Mouse (Mus musculus) stomach, embryonic 16.5 days (tissue): ENCODE measurements around the gene Ppp1r1b. TPM values are rescaled to one million over a fixed set of nuclear protein-coding genes. Genes with fewer than 3 reads are reported as not detected.
"Not testable (repeated sequence)": the region's sequence is repeated elsewhere in the genome, so short reads cannot be mapped to it uniquely, and the experiment has no call there.

ENCODE experiments used
- ATAC-seq: fragments of 200-750 bp; cut with Nextera tagmentation; 2 replicates; pipeline ENCODE4 v1.8.0; 2017; ENCODE audit warnings: moderate number of reproducible peaks, moderate TSS enrichment; ENCODE audit not compliant: insufficient read depth, low FRiP score
- H3K27ac ChIP-seq: fragments of 300-500 bp; sonication (generic); 2 replicates; pipeline ENCODE4 v1.5.1; 2014; ENCODE audit warnings: low read length
- H3K27me3 ChIP-seq: fragments of 300-500 bp; sonication (generic); 2 replicates; pipeline ENCODE4 v1.6.1; 2014; ENCODE audit warnings: low read length, control low read depth, mixed read lengths; ENCODE audit not compliant: control insufficient read depth, insufficient read depth
- H3K36me3 ChIP-seq: fragments of 300-500 bp; sonication (generic); 2 replicates; pipeline ENCODE4 v1.6.1; 2014; ENCODE audit warnings: low read length; ENCODE audit not compliant: control insufficient read depth, insufficient read depth
- H3K4me1 ChIP-seq: fragments of 300-500 bp; sonication (generic); 2 replicates; pipeline ENCODE4 v1.6.1; 2014; ENCODE audit warnings: low read length, control low read depth, mixed read lengths; ENCODE audit not compliant: control insufficient read depth, insufficient read depth
- H3K4me2 ChIP-seq: fragments of 300-500 bp; sonication (generic); 2 replicates; pipeline ENCODE4 v1.6.1; 2014; ENCODE audit warnings: low read depth, low read length, mixed read lengths
- H3K4me3 ChIP-seq: fragments of 300-500 bp; sonication (generic); replicated peaks from 2 replicates; pipeline ENCODE4 v1.5.1; 2014; ENCODE audit warnings: mild to moderate bottlenecking, low read length
- H3K9ac ChIP-seq: fragments of 300-500 bp; sonication (generic); 2 replicates; pipeline ENCODE4 v1.6.1; 2014; ENCODE audit warnings: low read length
- H3K9me3 ChIP-seq: fragments of 300-500 bp; sonication (generic); replicated peaks from 2 replicates; pipeline ENCODE4 v1.6.1; 2016; ENCODE audit warnings: low read length, control low read depth; ENCODE audit not compliant: control insufficient read depth
- WGBS: fragments of 180-500 bp; shearing (Covaris S2); extraction: QIAGEN DNeasy Blood & Tissue Kit; methylation state at CpG from one replicate; pipeline ENCODE4 v1.1.7; 2014; 5-methylcytosine and 5-hydroxymethylcytosine counted together
- polyA plus RNA-seq: library from polyadenylated mRNA; unstranded; fragments of >200 nt; fragmentation: Nextera tagmentation; extraction: Ambion mirVana; gene quantifications from 2 replicates; pipeline ENCODE4 v1.2.1, GENCODE M21; 2015

Ppp1r1b gene
- polyA plus RNA-seq, 1 experiment from 2014 or later, result 18.7 TPM

DNA sequence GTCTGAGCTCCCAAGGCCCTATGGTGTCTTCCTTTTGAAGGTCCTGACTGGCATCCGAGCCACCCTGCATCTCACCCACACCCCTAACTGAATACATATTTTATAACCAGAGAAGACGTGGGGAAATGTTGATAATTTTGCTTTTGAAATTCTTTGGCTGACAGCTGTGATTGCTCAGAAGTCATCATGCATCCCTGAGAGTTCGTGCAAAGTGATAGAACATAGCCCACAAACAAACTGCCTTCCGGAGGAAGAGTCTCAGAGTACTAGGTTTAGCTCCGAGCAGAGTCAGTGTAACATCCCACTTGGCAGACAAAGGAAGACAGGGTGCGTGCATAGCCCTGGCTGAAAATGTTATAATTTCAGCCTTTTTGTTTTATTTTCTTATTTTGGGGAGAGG is 25.0 kb downstream of the Ppp1r1b start:
- H3K4me1 ChIP-seq, result peaks cover 9% of the 10 kb centered on the region
- 75% methylated on average over 6 of the region's 6 CpGs for WGBS
- ATAC-seq, result no peak
- H3K4me3 ChIP-seq, result no peak overlapping the region
- no peak overlapping the region for H3K27ac ChIP-seq
- H3K9me3 ChIP-seq, result no peaks in the 10 kb centered on the region
- no peak overlapping the region for H3K4me2 ChIP-seq
- no peaks in the 10 kb centered on the region for H3K27me3 ChIP-seq
- H3K9ac ChIP-seq, result no peak overlapping the region
- peaks cover 7% of the 10 kb centered on the region; the same call in 1 of the 2 replicates for H3K36me3 ChIP-seq

DNA sequence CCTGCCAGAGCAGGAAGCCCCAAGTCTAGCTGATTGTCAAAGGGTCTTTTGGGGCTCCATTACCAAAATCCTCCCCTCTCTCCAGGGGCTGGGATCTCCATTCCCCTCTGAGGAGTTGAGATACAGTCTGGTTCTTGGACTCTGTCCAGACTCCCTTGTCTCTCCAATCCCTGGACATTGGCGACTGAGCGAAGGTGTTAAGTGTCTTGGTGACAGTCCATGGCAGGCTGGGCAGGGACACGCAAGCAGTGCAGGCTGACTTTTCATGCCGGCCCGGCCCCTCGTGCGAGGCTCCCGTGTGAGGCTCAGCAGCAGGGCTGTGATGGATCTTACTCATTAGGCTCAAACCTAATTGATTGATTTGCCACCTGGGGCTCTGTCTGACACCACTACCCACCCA is 26.1 kb downstream of the Ppp1r1b start:
- peaks cover 9% of the 10 kb centered on the region for H3K4me1 ChIP-seq
- ATAC-seq, result no peak

DNA sequence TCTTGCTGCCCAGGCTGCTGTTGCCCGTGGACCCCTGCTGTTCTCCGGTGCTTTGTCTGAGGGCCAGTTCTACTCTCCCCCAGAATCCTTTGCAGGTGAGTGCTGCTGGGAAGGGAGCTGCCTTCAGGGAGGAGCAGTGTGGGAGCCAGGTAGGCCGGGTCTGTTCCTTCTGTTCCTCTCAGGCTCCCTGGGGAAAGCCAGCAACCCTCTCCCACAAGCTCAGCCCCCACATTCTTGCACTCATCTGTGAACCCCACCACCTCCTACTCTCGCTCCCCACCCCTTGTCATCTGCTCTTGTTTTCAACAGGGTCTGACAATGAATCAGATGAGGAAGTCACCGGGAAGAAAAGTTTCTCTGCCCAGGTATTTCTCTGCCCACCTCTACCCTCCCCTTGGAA is 28.6 kb downstream of the Ppp1r1b start:
- Histone ChIP-seq H3K27ac (no peak overlapping the region), H3K4me2 (no peak overlapping the region), H3K9me3 (no peaks in the 10 kb centered on the region), H3K36me3 (peaks cover 9% of the 10 kb centered on the region; the same call in 1 of the 2 replicates), H3K9ac (0 out of 2 replicates have a peak overlapping the region, but pooled peaks have one; percentile 7), H3K27me3 (no peaks in the 10 kb centered on the region), H3K4me3 (no peak overlapping the region), H3K4me1 (0 out of 2 replicates have a peak, but pooled peaks cover 4% of the 10 kb centered on the region)
- ATAC-seq, result no peak
- 80% methylated on average over 5 of the region's 5 CpGs for WGBS

More for the DNA sequence above, 26.1 kb downstream of the Ppp1r1b start:
- Histone ChIP-seq H3K9ac (no peak overlapping the region), H3K27ac (no peak overlapping the region), H3K4me2 (no peak overlapping the region), H3K36me3 (peaks cover 9% of the 10 kb centered on the region; the same call in 1 of the 2 replicates), H3K27me3 (no peaks in the 10 kb centered on the region), H3K4me3 (no peak overlapping the region), H3K9me3 (no peaks in the 10 kb centered on the region)
- 78% methylated on average over 8 of the region's 8 CpGs for WGBS

DNA sequence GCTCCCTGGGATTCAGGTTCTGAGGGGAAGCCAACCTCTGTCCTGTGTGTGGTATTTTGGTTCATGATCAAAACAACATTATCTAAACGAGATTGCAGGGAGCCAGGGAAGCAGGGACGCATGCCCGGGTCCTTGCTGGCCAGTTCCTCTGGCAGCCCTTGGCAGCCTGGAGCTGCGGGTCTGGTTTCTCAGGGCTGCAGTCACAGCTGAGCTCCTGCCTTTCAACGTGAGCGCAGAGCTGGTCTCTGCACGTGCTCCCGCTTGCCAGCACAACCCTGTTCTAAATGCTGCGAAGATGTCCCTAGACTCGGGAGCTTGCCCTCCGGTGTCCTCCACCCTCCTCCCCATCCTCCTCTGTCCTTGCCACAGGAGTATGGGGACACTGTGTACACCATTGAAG is 29.6 kb downstream of the Ppp1r1b start:
- Histone ChIP-seq H3K4me3 (no peak overlapping the region), H3K4me2 (no peak overlapping the region), H3K27ac (no peak overlapping the region), H3K4me1 (no peaks in the 10 kb centered on the region), H3K36me3 (peaks cover 9% of the 10 kb centered on the region; the same call in 1 of the 2 replicates), H3K9me3 (no peaks in the 10 kb centered on the region), H3K9ac (no peak overlapping the region), H3K27me3 (no peaks in the 10 kb centered on the region)
- WGBS, result 78% methylated on average over 11 of the region's 11 CpGs
- ATAC-seq, result no peak

DNA sequence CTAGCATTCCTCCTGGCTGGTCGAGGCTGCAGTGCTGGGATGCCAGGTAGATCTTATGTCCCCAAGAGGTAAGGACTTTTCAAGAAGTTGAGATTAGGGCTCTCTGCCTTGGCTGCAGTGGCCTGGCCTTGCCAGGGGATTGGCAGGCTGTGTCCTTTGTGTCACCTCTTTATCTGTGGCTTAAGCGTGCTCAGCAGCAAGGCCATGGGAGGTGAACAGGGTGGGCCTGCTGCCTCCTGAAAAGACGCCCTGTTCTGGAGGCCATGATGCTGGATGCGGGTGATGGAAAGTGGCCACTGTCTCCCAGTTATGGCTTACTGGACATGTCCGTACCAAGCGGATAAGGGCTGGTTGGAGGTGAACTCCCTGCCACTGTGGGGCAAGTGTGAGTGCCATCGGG is 31.2 kb downstream of the Ppp1r1b start:
- H3K4me2 ChIP-seq, result no peak overlapping the region
- no peaks in the 10 kb centered on the region for H3K9me3 ChIP-seq
- H3K27me3 ChIP-seq, result no peaks in the 10 kb centered on the region
- no peak overlapping the region for H3K9ac ChIP-seq
- no peak overlapping the region for H3K27ac ChIP-seq
- no peak overlapping the region for H3K4me3 ChIP-seq
- H3K36me3 ChIP-seq, result peaks cover 9% of the 10 kb centered on the region; the same call in 1 of the 2 replicates
- 78% methylated on average over 7 of the region's 7 CpGs for WGBS
- ATAC-seq, result no peak
- H3K4me1 ChIP-seq, result no peaks in the 10 kb centered on the region

DNA sequence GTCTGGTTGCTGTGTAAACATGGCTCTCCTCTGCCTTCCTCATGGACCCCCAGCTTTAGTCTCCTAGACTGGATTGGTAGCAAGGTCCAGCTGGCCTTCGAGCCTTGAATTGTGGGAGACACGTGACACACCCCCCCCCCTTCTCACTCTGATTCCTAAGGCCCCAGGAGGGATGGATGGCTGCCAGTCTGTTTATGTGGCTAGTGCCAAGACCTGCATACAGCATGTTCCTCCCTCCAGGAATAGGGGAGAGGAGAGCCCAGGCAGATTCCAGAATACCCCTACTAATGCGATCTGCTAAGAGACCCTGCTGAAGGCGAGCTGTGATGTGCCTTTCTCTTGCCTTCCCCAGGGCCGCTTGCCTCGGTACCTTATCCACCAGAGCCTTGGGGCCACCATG is 31.9 kb downstream of the Ppp1r1b start:
- Histone ChIP-seq H3K4me1 (no peaks in the 10 kb centered on the region), H3K9ac (no peak overlapping the region), H3K27me3 (no peaks in the 10 kb centered on the region), H3K4me3 (no peak overlapping the region), H3K36me3 (peaks cover 9% of the 10 kb centered on the region; the same call in 1 of the 2 replicates), H3K27ac (no peak overlapping the region), H3K9me3 (no peaks in the 10 kb centered on the region), H3K4me2 (no peak overlapping the region)
- WGBS, result 75% methylated on average over 6 of the region's 6 CpGs
- no peak for ATAC-seq

DNA sequence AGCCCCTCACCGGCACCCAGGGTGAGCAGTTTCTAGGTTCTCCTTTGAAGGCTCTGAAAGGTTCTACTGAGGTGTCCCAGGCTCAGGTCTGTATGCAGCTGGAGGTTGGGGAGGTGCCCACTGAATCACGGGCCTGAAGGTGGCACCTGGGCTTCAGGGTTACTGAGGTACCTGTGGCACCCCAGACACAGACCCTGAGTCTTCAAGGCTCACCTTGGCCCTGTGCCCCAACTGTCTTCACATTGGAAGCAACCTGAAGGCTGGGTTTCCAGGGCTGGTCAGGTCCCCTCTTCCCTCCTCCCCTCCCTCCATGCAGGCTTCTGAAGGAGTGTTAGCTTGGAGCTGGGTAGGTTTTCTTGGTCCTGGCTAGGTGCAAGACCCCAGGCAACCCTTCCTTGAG is 33.4 kb downstream of the Ppp1r1b start:
- H3K4me3 ChIP-seq, result no peak overlapping the region
- 86% methylated on average over 2 of the region's 2 CpGs for WGBS
- no peak for ATAC-seq

DNA sequence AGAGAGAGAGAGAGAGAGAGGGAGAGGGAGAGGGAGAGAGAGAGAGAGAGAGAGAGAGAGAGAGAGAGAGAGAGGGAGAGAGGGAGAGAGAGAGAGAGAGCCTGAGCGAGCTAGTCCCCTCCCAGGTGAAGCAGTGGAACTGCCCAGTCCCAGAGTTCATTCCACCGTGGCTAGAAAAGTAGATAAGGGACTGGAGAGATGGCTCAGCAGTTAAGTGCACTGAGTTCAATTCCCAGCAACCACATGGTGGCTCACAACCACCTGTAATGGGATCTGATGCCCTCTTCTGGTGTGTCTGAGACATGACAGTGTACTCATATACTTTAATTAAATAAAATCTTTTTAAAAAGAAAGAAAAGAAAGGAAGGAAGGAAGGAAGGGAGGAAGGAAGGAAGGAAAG is 34.2 kb downstream of the Ppp1r1b start:
- peaks cover 19% of the 10 kb centered on the region for H3K27me3 ChIP-seq
- H3K4me3 ChIP-seq, H3K4me1 ChIP-seq, H3K27ac ChIP-seq, H3K4me2 ChIP-seq, H3K36me3 ChIP-seq, H3K9me3 ChIP-seq, H3K9ac ChIP-seq, ATAC-seq: not testable (repeated sequence)
- 23% methylated on average over 2 of the region's 2 CpGs for WGBS

More for the DNA sequence above, 33.4 kb downstream of the Ppp1r1b start:
- H3K27ac ChIP-seq, result no peak overlapping the region
- no peaks in the 10 kb centered on the region for H3K4me1 ChIP-seq
- H3K9me3 ChIP-seq, result no peaks in the 10 kb centered on the region
- H3K27me3 ChIP-seq, result peaks cover 12% of the 10 kb centered on the region
- no peak overlapping the region for H3K4me2 ChIP-seq
- H3K9ac ChIP-seq, result no peak overlapping the region
- H3K36me3 ChIP-seq, result peaks cover 7% of the 10 kb centered on the region; the same call in 1 of the 2 replicates

DNA sequence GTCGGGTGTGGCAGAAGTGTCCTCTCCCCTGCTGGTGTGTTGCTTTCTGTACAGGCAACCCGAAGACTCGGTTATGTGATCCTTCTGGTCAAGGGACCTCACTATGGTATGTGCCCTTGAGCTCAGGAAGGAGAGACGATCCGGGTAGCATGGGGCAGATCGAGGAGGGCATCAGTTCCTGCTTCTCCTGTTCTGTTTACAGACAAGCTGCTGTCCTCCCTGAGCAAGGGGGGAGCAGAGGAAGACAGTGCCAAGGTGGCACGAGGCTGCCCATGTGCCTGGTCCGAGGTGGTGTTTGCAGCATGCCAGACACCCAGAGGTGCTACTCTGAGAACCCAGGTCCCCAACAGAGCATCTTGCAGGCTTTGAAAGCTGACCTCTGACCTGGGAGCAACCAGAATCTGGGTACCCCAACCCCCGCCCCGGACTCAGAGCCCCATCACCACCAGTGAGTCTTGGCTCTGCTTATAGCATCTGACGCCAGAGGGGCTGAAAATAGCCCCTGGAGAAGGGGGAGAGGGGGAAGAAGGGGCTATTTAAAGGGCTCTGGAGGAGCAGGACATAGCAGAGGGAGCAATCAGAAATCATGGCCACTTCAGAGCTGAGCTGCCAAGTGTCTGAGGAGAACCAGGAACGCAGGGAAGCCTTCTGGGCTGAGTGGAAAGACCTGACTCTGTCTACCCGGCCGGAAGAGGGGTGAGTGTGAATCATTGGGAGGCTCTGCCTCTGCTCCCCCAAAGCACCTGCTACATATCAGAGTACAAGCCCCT is 35.2 kb downstream of the Ppp1r1b start, which contains the start of gene Tcap:
Tcap (plus strand) TSS at position 551 of the 770 bp plus-strand sequence.
- Histone ChIP-seq H3K36me3 (0 out of 2 replicates have a peak, but pooled peaks cover under 1% of the 10 kb centered on the region), H3K9ac (no peak within 1 kb of the TSS), H3K4me2 (no peak within 1 kb of the TSS), H3K9me3 (no peaks in the 10 kb centered on the region), H3K27me3 (peaks cover 24% of the 10 kb centered on the region), H3K4me3 (no peak within 1 kb of the TSS), H3K27ac (no peak within 1 kb of the TSS), H3K4me1 (no peaks in the 10 kb centered on the region)
- 64% methylated on average over 14 of the region's 14 CpGs for WGBS
- no peak for ATAC-seq
